Mouse (Mus musculus) intestine, postnatal 0 days (tissue): ENCODE results near the gene Lonp1. TPM values are rescaled to one million over a fixed set of nuclear protein-coding genes. Genes with fewer than 3 reads are reported as not detected.

Source experiments
- ATAC-seq: fragments of 200-750 bp; cut with Nextera tagmentation; 2 replicates; pipeline ENCODE4 v1.8.0; 2017; ENCODE audit warnings: mild to moderate bottlenecking, moderate TSS enrichment, moderate library complexity
- H3K27ac ChIP-seq: fragments of 300-500 bp; sonication (generic); 2 replicates; pipeline ENCODE4 v1.5.1; 2014; ENCODE audit warnings: mild to moderate bottlenecking, low read depth, low read length, moderate library complexity
- H3K27me3 ChIP-seq: fragments of 300-500 bp; sonication (generic); replicated peaks from 2 replicates; pipeline ENCODE4 v1.6.1; 2014; ENCODE audit warnings: low read length, mixed read lengths; ENCODE audit not compliant: control insufficient read depth, insufficient read depth
- H3K36me3 ChIP-seq: fragments of 300-500 bp; sonication (generic); 2 replicates; pipeline ENCODE4 v1.6.1; 2014; ENCODE audit warnings: mild to moderate bottlenecking, moderate library complexity; ENCODE audit not compliant: control insufficient read depth, insufficient read depth
- H3K4me1 ChIP-seq: fragments of 300-500 bp; sonication (generic); replicated peaks from 2 replicates; pipeline ENCODE4 v1.6.1; 2014; ENCODE audit warnings: antibody characterized with exemption, low read length, mixed read lengths; ENCODE audit not compliant: control insufficient read depth, insufficient read depth
- H3K4me2 ChIP-seq: fragments of 300-500 bp; sonication (generic); replicated peaks from 2 replicates; pipeline ENCODE4 v1.6.1; 2014; ENCODE audit warnings: low read depth, mild to moderate bottlenecking, moderate library complexity
- H3K4me3 ChIP-seq: fragments of 300-500 bp; sonication (generic); 2 replicates; pipeline ENCODE4 v1.5.1; 2014; ENCODE audit warnings: low read depth, low read length
- H3K9ac ChIP-seq: fragments of 300-500 bp; sonication (generic); 2 replicates; pipeline ENCODE4 v1.6.1; 2014; ENCODE audit warnings: mild to moderate bottlenecking, low read depth, low read length
- H3K9me3 ChIP-seq: fragments of 300-500 bp; sonication (generic); 2 replicates; pipeline ENCODE4 v1.6.1; 2016; ENCODE audit warnings: mixed run types; ENCODE audit not compliant: control insufficient read depth
- CTCF ChIP-seq: sonication (generic); IDR thresholded peaks from 2 replicates; pipeline ENCODE4 v1.5.1; 2016; ENCODE audit warnings: low read depth, mild to moderate bottlenecking, control low read depth, antibody characterized with exemption, moderate library complexity
- WGBS: fragments of 180-500 bp; shearing (Covaris S2); extraction: QIAGEN DNeasy Blood & Tissue Kit; methylation state at CpG from one replicate; pipeline ENCODE4 v1.1.7; 2014; 5-methylcytosine and 5-hydroxymethylcytosine counted together
- polyA plus RNA-seq: library from polyadenylated mRNA; unstranded; fragments of >200 nt; fragmentation: Nextera tagmentation; extraction: Ambion mirVana; gene quantifications from 2 replicates; pipeline ENCODE4 v1.2.1, GENCODE M21; 2015

Lonp1 gene
- polyA plus RNA-seq, 1 experiment from 2014 or later = 25.5 TPM

- Histone ChIP-seq H3K27me3 (no peaks in the 10 kb centered on the region), H3K36me3 (peaks cover 8% of the 10 kb centered on the region), H3K27ac (peak within 1 kb of the TSS; percentile 61), H3K9me3 (no peaks in the 10 kb centered on the region), H3K4me1 (peaks cover 13% of the 10 kb centered on the region; the same call in 1 of the 2 replicates), H3K4me2 (peak within 1 kb of the TSS; percentile 93), H3K9ac (no peak within 1 kb of the TSS), H3K4me3 (peak within 1 kb of the TSS; percentile 69)
- 7% methylated on average over 26 of the region's 26 CpGs for WGBS
- no peak for TF ChIP-seq CTCF
- peak; percentile 35 for ATAC-seq
Observed at GRCm38 (mm10) chr17:56627530-56628277, 1.0 kb upstream of the Lonp1 start, which contains the start of gene Catsperd. Gene Catsperd, plus strand, starts transcription at chr17:56628143.

GRCm38 (mm10) chr17:56626260-56626659 is 427 bp downstream of the Lonp1 start:
- Histone ChIP-seq H3K36me3 (peaks cover 20% of the 10 kb centered on the region), H3K4me1 (peaks cover 13% of the 10 kb centered on the region; the same call in 1 of the 2 replicates), H3K27me3 (no peaks in the 10 kb centered on the region), H3K9ac (peak overlapping the region; percentile 75), H3K27ac (no peak overlapping the region), H3K4me2 (peak overlapping the region; percentile 93), H3K9me3 (no peaks in the 10 kb centered on the region), H3K4me3 (peak overlapping the region; percentile 69)
- no peak for TF ChIP-seq CTCF
- peak; percentile 1; the same call in 1 of the 2 replicates for ATAC-seq
- under 1% methylated on average over 32 of the region's 32 CpGs for WGBS

- Histone ChIP-seq H3K27me3 (no peaks in the 10 kb centered on the region), H3K27ac (no peak overlapping the region), H3K9ac (no peak overlapping the region), H3K4me3 (no peak overlapping the region), H3K9me3 (no peaks in the 10 kb centered on the region), H3K4me2 (peak overlapping the region; percentile 93; the same call in 1 of the 2 replicates), H3K4me1 (peaks cover 13% of the 10 kb centered on the region; the same call in 1 of the 2 replicates), H3K36me3 (peaks cover 27% of the 10 kb centered on the region)
- WGBS = 54% methylated on average over 3 of the region's 3 CpGs
- no peak for TF ChIP-seq CTCF
- no peak for ATAC-seq
Observed at GRCm38 (mm10) chr17:56625495-56625894, 1.2 kb downstream of the Lonp1 start.

- Histone ChIP-seq H3K4me1 (peaks cover 3% of the 10 kb centered on the region; the same call in 1 of the 2 replicates), H3K36me3 (peaks cover 75% of the 10 kb centered on the region), H3K27me3 (no peaks in the 10 kb centered on the region), H3K9me3 (no peaks in the 10 kb centered on the region), H3K4me3 (no peak overlapping the region), H3K4me2 (no peak overlapping the region), H3K27ac (no peak overlapping the region), H3K9ac (no peak overlapping the region)
- WGBS = 88% methylated on average over 8 of the region's 8 CpGs
- ATAC-seq = no peak
- no peak for TF ChIP-seq CTCF
Observed at GRCm38 (mm10) chr17:56617628-56618027, 9.1 kb downstream of the Lonp1 start.

GRCm38 (mm10) chr17:56616725-56617124 is 10.0 kb downstream of the Lonp1 start:
- Histone ChIP-seq H3K36me3 (peaks cover 66% of the 10 kb centered on the region), H3K4me1 (peaks cover 3% of the 10 kb centered on the region; the same call in 1 of the 2 replicates), H3K4me3 (no peak overlapping the region), H3K9me3 (no peaks in the 10 kb centered on the region), H3K9ac (no peak overlapping the region), H3K4me2 (no peak overlapping the region), H3K27me3 (no peaks in the 10 kb centered on the region), H3K27ac (no peak overlapping the region)
- no peak for ATAC-seq
- 78% methylated on average over 3 of the region's 3 CpGs for WGBS
- no peak for TF ChIP-seq CTCF

GRCm38 (mm10) chr17:56615792-56616191 is 10.9 kb downstream of the Lonp1 start:
- H3K4me2 ChIP-seq = no peak overlapping the region
- no peak overlapping the region for H3K9ac ChIP-seq
- H3K36me3 ChIP-seq = peaks cover 60% of the 10 kb centered on the region
- H3K4me3 ChIP-seq = no peak overlapping the region
- WGBS = 78% methylated on average over 4 of the region's 4 CpGs
- H3K27me3 ChIP-seq = no peaks in the 10 kb centered on the region
- H3K27ac ChIP-seq = no peak overlapping the region
- ATAC-seq = no peak
- peaks cover 3% of the 10 kb centered on the region; the same call in 1 of the 2 replicates for H3K4me1 ChIP-seq
- TF ChIP-seq CTCF = no peak
- H3K9me3 ChIP-seq = no peaks in the 10 kb centered on the region
